Mouse (Mus musculus) stomach, postnatal 0 days (tissue): Measurements from ENCODE around the gene Elf1.

ENCODE experiments used
- CTCF ChIP-seq: IDR thresholded peaks from 2 replicates; pipeline ENCODE4 v1.5.1; 2016; ENCODE audit warnings: antibody characterized with exemption, low read depth, mild to moderate bottlenecking, moderate library complexity
- EP300 ChIP-seq: optimal IDR thresholded peaks from 2 replicates; pipeline ENCODE3; 2016; ENCODE audit warnings: antibody characterized with exemption

DNA sequence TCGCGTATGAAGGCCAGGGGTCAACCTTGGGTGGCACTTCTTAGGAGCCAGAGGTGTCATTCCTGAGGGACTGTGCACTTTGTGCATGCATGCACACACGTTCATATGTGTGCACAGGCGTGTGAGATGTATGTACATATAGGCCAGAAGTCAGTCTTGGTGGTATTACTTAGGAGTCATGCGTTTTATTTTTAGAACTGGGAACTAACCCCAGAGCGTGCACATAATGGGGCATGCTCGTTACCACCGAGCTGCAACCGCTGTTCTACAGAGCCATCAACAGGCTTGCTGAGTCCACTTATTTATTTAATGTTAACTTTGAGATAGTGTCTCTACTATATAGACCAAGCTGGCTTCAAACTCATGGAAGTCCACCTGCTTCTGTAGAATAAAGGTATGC, 41.4 kb downstream of the Elf1 start:
- TF ChIP-seq CTCF (no peak), EP300 (no peak)
